In genomic region chr7:4493991-4494390, GRCm38 (mm10) we compare ENCODE assay signal across 29 mouse cellular contexts. TPM values are rescaled to one million over a fixed set of nuclear protein-coding genes. Genes with fewer than 3 reads are reported as not detected.
DNase-seq lines count a peak whose midpoint lies in the region; ATAC-seq and TF ChIP-seq lines count a peak whose summit lies in the region.
"Had no signal": no experiment of that assay in that cellular context is flagged by ENCODE, and none has a peak within 500 bp of the region (broad histone marks: within the 10 kb centered on the region; RNA-seq: fewer than 3 reads in every experiment).

No protein-coding gene starts in this region.

- H3K9ac ChIP-seq in liver, postnatal 0 days (replicated peaks) = no peak overlapping the region
- no peak overlapping the region for H3K9ac ChIP-seq in midbrain, embryonic 14.5 days (replicated peaks; ENCODE audit: low read length)
- H3K9ac ChIP-seq: heart, embryonic 15.5 days; hindbrain, embryonic 13.5 days; lung, embryonic 14.5 days; midbrain, embryonic 15.5 days; neural tube, embryonic 15.5 days had no signal

- H3K4me1 ChIP-seq in liver, postnatal 0 days (ENCODE audit: insufficient read depth) = peaks cover 16% of the 10 kb centered on the region
- H3K4me1 ChIP-seq in midbrain, embryonic 14.5 days (ENCODE audit: control insufficient read depth, insufficient read depth, low read length) = peaks cover 16% of the 10 kb centered on the region

- H3K27ac ChIP-seq in gastrocnemius, adult 2 months = peak overlapping the region; percentile 73
- H3K27ac ChIP-seq in liver, postnatal 0 days (ENCODE audit: low read depth) = no peak overlapping the region
- no peak overlapping the region for H3K27ac ChIP-seq in midbrain, embryonic 14.5 days (replicated peaks; ENCODE audit: low read depth, low read length)
- H3K27ac ChIP-seq: heart, embryonic 15.5 days; hindbrain, embryonic 13.5 days; kidney, postnatal 0 days; midbrain, embryonic 15.5 days; neural tube, embryonic 15.5 days had no signal

- no peak overlapping the region for H3K4me3 ChIP-seq in gastrocnemius, adult 2 months
- no peak overlapping the region for H3K4me3 ChIP-seq in liver, postnatal 0 days (ENCODE audit: low read depth, low read length)
- no peak overlapping the region for H3K4me3 ChIP-seq in midbrain, embryonic 14.5 days (replicated peaks; ENCODE audit: low read depth, low read length)
- H3K4me3 ChIP-seq: heart, embryonic 15.5 days; hindbrain, embryonic 13.5 days; midbrain, embryonic 15.5 days; neural tube, embryonic 15.5 days had no signal

- intact Hi-C loops in gastrocnemius, adult 2 months (cut with DNase I) = loop anchor here (5.0 to 10.0 kb wide), 2 partner anchors 347 to 1199 kb away; no protein-coding TSS in a partner anchor

- no peak for TF ChIP-seq EP300 in liver, postnatal 0 days (IDR thresholded peaks at IDR 0.05; ENCODE audit: low read depth)

- no peaks in the 10 kb centered on the region for H3K27me3 ChIP-seq in liver, postnatal 0 days (ENCODE audit: insufficient read depth, low read length)
- H3K27me3 ChIP-seq in midbrain, embryonic 14.5 days (ENCODE audit: control insufficient read depth, insufficient read depth, low read length) = no peaks in the 10 kb centered on the region
- H3K27me3 ChIP-seq: heart, embryonic 15.5 days; hindbrain, embryonic 13.5 days; midbrain, embryonic 15.5 days; neural tube, embryonic 15.5 days had no signal

- TF ChIP-seq CTCF in gastrocnemius, adult 2 months (IDR thresholded peaks at IDR 0.05) = no peak
- TF ChIP-seq CTCF in liver, postnatal 0 days (IDR thresholded peaks at IDR 0.05; ENCODE audit: low read depth) = no peak

- peaks cover 47% of the 10 kb centered on the region for H3K36me3 ChIP-seq in liver, postnatal 0 days (replicated peaks; ENCODE audit: insufficient read depth, low read length)
- H3K36me3 ChIP-seq in midbrain, embryonic 14.5 days (ENCODE audit: control insufficient read depth, insufficient read depth, low read length) = peaks cover 45% of the 10 kb centered on the region

- H3K9me3 ChIP-seq in liver, postnatal 0 days (ENCODE audit: low read length) = no peaks in the 10 kb centered on the region
- no peaks in the 10 kb centered on the region for H3K9me3 ChIP-seq in midbrain, embryonic 14.5 days (ENCODE audit: control insufficient read depth, low read length)
- H3K9me3 ChIP-seq: G1E; heart, embryonic 15.5 days; hindbrain, embryonic 13.5 days; midbrain, embryonic 15.5 days; neural tube, embryonic 15.5 days had no signal

- H3K4me2 ChIP-seq in liver, postnatal 0 days (ENCODE audit: low read depth, low read length) = no peak overlapping the region
- no peak overlapping the region for H3K4me2 ChIP-seq in midbrain, embryonic 14.5 days (ENCODE audit: low read length)
- H3K4me2 ChIP-seq: heart, embryonic 15.5 days; hindbrain, embryonic 13.5 days; lung, embryonic 14.5 days; midbrain, embryonic 15.5 days; neural tube, embryonic 15.5 days had no signal

- 0 out of 2 replicates have a peak, but pooled peaks have one; percentile 4 for ATAC-seq in common myeloid progenitor, adult 5-6 weeks (replicated peaks; ENCODE audit: low read depth, poor library complexity, severe bottlenecking)
- ATAC-seq in liver, postnatal 0 days = peak; percentile 48
- no peak for ATAC-seq in activated CD4-positive, CD25-positive, alpha-beta regulatory T cell, adult 4 months
- ATAC-seq in midbrain, embryonic 14.5 days (ENCODE audit: low FRiP score, low TSS enrichment) = no peak
- ATAC-seq: forebrain, embryonic 14.5 days; intestine, embryonic 16.5 days; midbrain, embryonic 15.5 days had no signal

- DNase-seq in gastrocnemius, adult 2 months = no peak
- no peak for DNase-seq in gastrocnemius, postnatal 4 days (ENCODE audit: low spot score in 2 of 2)
- peak; percentile 65 for DNase-seq in 416B (ENCODE audit: low read depth)
- DNase-seq in liver, postnatal 0 days = no peak
- no peak for DNase-seq in midbrain, embryonic 14.5 days
- no peak for DNase-seq in urinary bladder, postnatal 36 days (ENCODE audit: low spot score in 2 of 2)
- DNase-seq: adrenal gland, postnatal 25 days; cerebellum, adult 8-10 months; cerebellum, postnatal 25 days; gastrocnemius, postnatal 36 days; heart, postnatal 36 days; kidney, adult 8-10 months; kidney, postnatal 4 days; layer of hippocampus, postnatal 36 days; left cerebral cortex, postnatal 4 days; lung, embryonic 14.5 days; lung, postnatal 14 days; thymus, postnatal 4 days had no signal

- 26% methylated on average over 1 of the region's 1 CpGs for WGBS in liver, postnatal 0 days (ENCODE audit: insufficient replicate concordance)
- WGBS in midbrain, embryonic 14.5 days = 93% methylated on average over 1 of the region's 1 CpGs

RNA-seq across cellular contexts. Expression of gene Ppp1r12c, which starts 7.5 kb away (rescaled TPM):
- total RNA-seq in gastrocnemius, adult 2 months (2021) = 10 to 100 TPM; 17.8 to 24.8 TPM
- total RNA-seq in gastrocnemius, postnatal 4 days (2021) = 10 to 100 TPM; 63.9 to 81.6 TPM
- total RNA-seq in common myeloid progenitor, adult 5-6 weeks (2017) = 90.2 and 117 TPM in 2 replicates
- polyA plus RNA-seq in liver, postnatal 0 days (2015; fragmentation: Nextera tagmentation; extraction: Ambion mirVana) = 14.9 and 15.6 TPM in 2 replicates
- polyA plus RNA-seq in activated CD4-positive, CD25-positive, alpha-beta regulatory T cell, adult 4 months (2017; shearing (Covaris generic)) = 10 to 100 TPM; 21.6 to 26.6 TPM
- polyA plus RNA-seq in midbrain, embryonic 14.5 days (2014; fragmentation: Nextera tagmentation; extraction: Ambion mirVana) = 46.2 and 50.7 TPM in 2 replicates

RNA-seq across cellular contexts. Expression of gene Tnnt1, which starts 22.2 kb away (rescaled TPM):
- total RNA-seq in gastrocnemius, adult 2 months (2021) = 1,000 to 10,000 TPM in 1 of 2 experiments, 100 to 1,000 TPM in 1; 398 to 1,232 TPM
- 100 to 1,000 TPM; 466 to 479 TPM for total RNA-seq in gastrocnemius, postnatal 4 days (2021)
- total RNA-seq in common myeloid progenitor, adult 5-6 weeks (2017) = 6.1 and 6.6 TPM in 2 replicates
- polyA plus RNA-seq in liver, postnatal 0 days (2015; fragmentation: Nextera tagmentation; extraction: Ambion mirVana) = 5.3 and 11.2 TPM in 2 replicates
- 10 to 100 TPM in 1 of 2 experiments, 1 to 10 TPM in 1; 4.9 to 10.4 TPM for polyA plus RNA-seq in activated CD4-positive, CD25-positive, alpha-beta regulatory T cell, adult 4 months (2017; shearing (Covaris generic))
- polyA plus RNA-seq in midbrain, embryonic 14.5 days (2014; fragmentation: Nextera tagmentation; extraction: Ambion mirVana) = 2.6 and 2.7 TPM in 2 replicates
- total RNA-seq: G1E had no signal

RNA-seq across cellular contexts. Expression of gene Tnni3, which starts 30.0 kb away (rescaled TPM):
- total RNA-seq in gastrocnemius, adult 2 months (2021) = under 1 TPM in 1 of 2 experiments, not detected in 1; 0.41 TPM
- 1 to 10 TPM; 1.7 to 3.0 TPM for total RNA-seq in gastrocnemius, postnatal 4 days (2021)
- 0.87 and 1.9 TPM in 2 replicates for total RNA-seq in common myeloid progenitor, adult 5-6 weeks (2017)
- 0.27 and 0.46 TPM in 2 replicates for polyA plus RNA-seq in liver, postnatal 0 days (2015; fragmentation: Nextera tagmentation; extraction: Ambion mirVana)
- 1 to 10 TPM; 1.7 to 3.6 TPM for polyA plus RNA-seq in activated CD4-positive, CD25-positive, alpha-beta regulatory T cell, adult 4 months (2017; shearing (Covaris generic))
- polyA plus RNA-seq in midbrain, embryonic 14.5 days (2014; fragmentation: Nextera tagmentation; extraction: Ambion mirVana) = 1.5 and 2.0 TPM in 2 replicates
- total RNA-seq: G1E; gastrocnemius, adult 18-20 months had no signal

RNA-seq across cellular contexts. Expression of gene Eps8l1, which starts 33.5 kb away (rescaled TPM):
- 1 to 10 TPM; 1.5 to 3.7 TPM for total RNA-seq in gastrocnemius, adult 2 months (2021)
- 1 to 10 TPM; 2.4 to 5.1 TPM for total RNA-seq in gastrocnemius, postnatal 4 days (2021)
- 4.2 and 5.6 TPM in 2 replicates for total RNA-seq in common myeloid progenitor, adult 5-6 weeks (2017)
- polyA plus RNA-seq in liver, postnatal 0 days (2015; fragmentation: Nextera tagmentation; extraction: Ambion mirVana) = 0.37 and 0.97 TPM in 2 replicates
- 10 to 100 TPM in 1 of 2 experiments, 1 to 10 TPM in 1; 4.8 to 14.3 TPM for polyA plus RNA-seq in activated CD4-positive, CD25-positive, alpha-beta regulatory T cell, adult 4 months (2017; shearing (Covaris generic))
- 6.9 and 9.1 TPM in 2 replicates for polyA plus RNA-seq in midbrain, embryonic 14.5 days (2014; fragmentation: Nextera tagmentation; extraction: Ambion mirVana)
- polyA plus RNA-seq: G1E had no signal

RNA-seq across cellular contexts. Expression of gene Dnaaf3, which starts 38.3 kb away (rescaled TPM):
- not detected for total RNA-seq in gastrocnemius, adult 2 months (2021)
- total RNA-seq in gastrocnemius, postnatal 4 days (2021) = under 1 TPM; 0.26 to 0.44 TPM
- 1.6 TPM in 1 of 2 replicates, not detected in the other for total RNA-seq in common myeloid progenitor, adult 5-6 weeks (2017)
- 0.05 and 0.17 TPM in 2 replicates for polyA plus RNA-seq in liver, postnatal 0 days (2015; fragmentation: Nextera tagmentation; extraction: Ambion mirVana)
- 1 to 10 TPM in 1 of 2 experiments, under 1 TPM in 1; 0.93 to 1.6 TPM for polyA plus RNA-seq in activated CD4-positive, CD25-positive, alpha-beta regulatory T cell, adult 4 months (2017; shearing (Covaris generic))
- 0.58 and 1.4 TPM in 2 replicates for polyA plus RNA-seq in midbrain, embryonic 14.5 days (2014; fragmentation: Nextera tagmentation; extraction: Ambion mirVana)
- total RNA-seq: G1E; gastrocnemius, adult 18-20 months; gastrocnemius, postnatal 36 days had no signal
- polyA plus RNA-seq: G1E had no signal

Comparison
In these comparisons a context has a peak if more than half of its experiments do, and no peak if none do; other contexts are left out.
1. ATAC-seq: peak in common myeloid progenitor, adult 5-6 weeks (single experiment) and liver, postnatal 0 days (single experiment); none in activated CD4-positive, CD25-positive, alpha-beta regulatory T cell, adult 4 months (single experiment) and midbrain, embryonic 14.5 days (single experiment).
2. RNA of gene Tnnt1, which starts 22.2 kb away (total RNA-seq): 398 to 1,232 TPM in gastrocnemius, adult 2 months and 466 to 479 TPM in gastrocnemius, postnatal 4 days; 6.1 to 6.6 TPM in common myeloid progenitor, adult 5-6 weeks; every median in the first group is over 10 times any median in the second.